Mouse (Mus musculus) layer of hippocampus, adult 18-20 months (tissue): ENCODE results near the gene Hpn. TPM values are rescaled to one million over a fixed set of nuclear protein-coding genes. Genes with fewer than 3 reads are reported as not detected.

Experiments used
- DNase-seq, 2 experiments: peaks; one replicate each; pipeline ENCODE4 v3.0.0; 2022; ENCODE audit warnings: low spot score in 2 of 2
- total RNA-seq, 2 experiments: library from RNA; stranded (reverse); gene quantifications; 2 replicates each; pipeline ENCODE4 v1.2.3; 2021

Gene Hpn
- total RNA-seq, 2 experiments from 2014 or later, result 4.3 to 7.0 TPM

DNA sequence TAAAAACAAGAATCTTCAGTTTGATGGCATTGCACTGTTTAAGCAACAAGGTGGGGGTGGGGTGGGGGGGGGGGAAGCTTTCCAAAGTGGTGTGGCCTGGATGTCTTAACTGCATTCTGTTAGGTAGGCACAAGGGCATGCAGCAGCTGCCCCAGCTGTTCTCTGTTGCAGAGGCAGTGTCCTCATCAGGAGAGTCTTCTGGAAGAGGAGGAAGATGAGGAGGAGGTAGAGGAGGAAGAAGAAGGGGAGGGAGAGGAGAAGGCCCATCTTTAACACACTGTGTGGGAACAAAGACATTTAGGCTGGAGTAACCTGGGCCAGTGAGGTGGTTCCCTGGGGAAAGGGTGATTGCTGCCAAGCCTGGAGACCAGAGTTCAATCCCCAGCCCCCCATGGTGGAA is 33.0 kb downstream of the Hpn start:
- no peak for DNase-seq

DNA sequence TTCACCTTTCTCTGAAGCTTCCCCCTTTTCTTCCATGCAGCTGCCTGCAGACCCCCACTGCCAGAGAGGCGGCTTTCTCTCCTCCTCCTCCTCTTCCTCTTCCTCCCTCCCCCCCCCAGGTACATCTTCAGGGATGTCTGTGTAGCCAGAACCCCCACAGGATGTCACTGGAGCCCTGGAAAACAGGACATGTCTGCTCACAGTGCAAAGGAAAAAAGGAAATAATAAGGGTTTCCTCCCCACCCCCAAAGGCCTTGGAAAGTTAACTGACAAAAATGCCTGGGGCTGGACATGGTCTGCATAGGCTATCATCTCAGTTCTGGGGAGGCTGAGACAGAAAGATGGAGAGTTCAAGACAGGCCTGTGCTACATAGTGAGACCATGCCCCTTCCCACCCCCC is 34.0 kb downstream of the Hpn start:
- DNase-seq, result no peak

DNA sequence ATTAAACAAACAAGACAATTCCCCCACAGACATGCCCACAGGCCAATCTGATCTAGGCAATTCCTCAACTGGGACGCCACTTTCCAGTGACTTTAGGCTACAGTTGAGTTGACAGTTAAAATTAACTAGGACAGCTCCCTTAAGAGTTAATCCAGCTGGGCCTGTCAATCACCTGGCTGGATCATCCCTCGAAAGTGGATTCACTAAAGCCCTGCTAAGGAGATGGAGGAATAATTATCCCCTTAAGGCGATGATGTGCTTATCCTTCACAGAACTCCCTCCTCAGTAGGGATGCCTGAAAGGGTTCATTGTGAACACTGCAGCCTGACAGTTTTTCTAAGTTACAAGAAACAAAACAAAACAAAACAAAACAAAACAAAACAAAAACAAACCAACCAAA is 34.5 kb downstream of the Hpn start:
- DNase-seq, result no peak

DNA sequence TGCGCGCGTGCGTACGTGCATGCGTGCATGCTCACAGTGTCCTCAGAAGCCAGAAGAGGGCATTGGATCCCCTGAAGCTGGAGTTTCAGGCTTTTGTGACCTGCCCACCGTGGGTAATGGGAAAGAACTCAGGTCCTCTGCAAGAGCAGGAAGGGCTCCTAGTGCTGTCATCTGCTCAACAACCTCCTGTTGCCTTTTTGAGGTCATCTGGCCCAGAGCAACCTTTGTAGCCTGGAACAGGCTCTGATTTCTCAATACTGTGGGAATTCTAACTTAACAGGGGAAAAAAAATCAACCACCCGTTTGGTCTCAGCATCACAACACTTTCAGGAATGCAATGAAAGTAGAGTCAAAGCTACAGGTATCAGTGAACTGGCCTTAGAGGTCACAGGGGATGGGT is 35.4 kb downstream of the Hpn start:
- DNase-seq, result no peak

DNA sequence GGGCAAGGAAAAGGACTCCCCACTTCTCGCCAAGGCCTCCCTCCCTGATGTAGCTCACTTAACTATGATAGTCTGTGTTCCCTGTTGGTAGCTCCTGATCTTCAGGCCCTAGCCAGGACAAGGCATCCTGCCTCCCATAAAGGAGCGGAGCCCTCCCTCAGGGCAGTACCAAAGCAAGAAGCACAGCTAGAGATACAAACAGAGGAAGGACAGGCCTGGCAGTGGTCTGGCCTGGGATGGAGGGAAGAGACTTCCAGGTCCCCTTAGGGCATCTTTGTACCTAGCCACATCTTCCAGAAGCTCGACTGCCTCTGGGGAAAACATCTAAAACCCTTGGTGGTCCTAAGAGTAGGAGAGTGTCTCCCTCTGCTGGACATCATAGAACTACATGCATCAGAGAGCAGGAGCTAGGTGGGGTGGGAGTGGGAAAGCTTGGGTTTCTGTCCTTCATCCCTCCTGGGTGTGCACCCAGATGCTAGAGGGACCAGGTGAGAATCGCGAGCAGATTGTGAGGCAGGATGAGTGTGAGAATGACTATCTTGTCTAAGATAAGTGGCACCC is 37.1 kb downstream of the Hpn start:
- peak in 1 of 2 experiments; percentile 82 for DNase-seq

DNA sequence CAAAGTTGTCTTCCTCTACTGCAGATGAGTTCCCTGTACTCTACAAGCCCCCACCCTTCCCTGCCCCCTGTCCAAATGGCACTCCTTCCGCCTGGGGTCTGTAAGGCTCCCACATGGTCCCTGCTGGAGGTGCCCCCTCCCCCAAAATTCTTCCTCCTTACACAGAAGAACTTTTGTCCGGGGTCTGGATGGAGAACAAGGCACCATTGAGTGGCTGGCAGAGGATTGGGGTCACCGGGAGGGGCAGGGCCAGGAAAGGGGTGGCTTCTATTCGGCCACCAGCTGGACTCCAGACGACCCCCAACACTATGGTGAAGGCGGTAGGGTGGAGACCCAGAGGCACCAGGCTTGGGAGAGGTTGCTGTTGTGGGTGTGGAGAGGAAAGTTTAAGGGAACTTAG is 37.6 kb downstream of the Hpn start:
- DNase-seq, result peak in 1 of 2 experiments; percentile 60

DNA sequence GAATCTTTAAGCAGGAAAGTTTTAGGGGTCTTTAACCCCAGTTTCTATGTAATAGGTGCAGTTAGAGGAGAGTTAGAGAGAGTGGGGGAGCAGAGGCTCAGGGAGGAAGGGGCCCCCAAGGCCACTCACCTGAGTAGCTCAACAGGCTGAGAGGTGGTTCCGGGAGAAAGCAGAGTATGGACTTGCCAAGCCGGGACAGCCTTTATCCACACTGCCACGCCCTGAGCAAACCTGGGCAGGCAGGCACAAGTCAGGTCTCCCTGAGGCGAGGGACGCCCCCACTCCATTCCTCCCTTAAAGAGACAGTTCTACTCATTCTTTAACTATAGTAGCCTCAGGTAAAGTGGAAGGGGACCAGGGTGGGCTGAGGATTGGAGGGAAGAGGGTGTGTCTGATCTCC is 38.6 kb downstream of the Hpn start, which contains the start of gene Fxyd3:
Gene Fxyd3, minus strand, starts transcription at position 213 of the 400 bp plus-strand sequence.
- DNase-seq, result no peak

DNA sequence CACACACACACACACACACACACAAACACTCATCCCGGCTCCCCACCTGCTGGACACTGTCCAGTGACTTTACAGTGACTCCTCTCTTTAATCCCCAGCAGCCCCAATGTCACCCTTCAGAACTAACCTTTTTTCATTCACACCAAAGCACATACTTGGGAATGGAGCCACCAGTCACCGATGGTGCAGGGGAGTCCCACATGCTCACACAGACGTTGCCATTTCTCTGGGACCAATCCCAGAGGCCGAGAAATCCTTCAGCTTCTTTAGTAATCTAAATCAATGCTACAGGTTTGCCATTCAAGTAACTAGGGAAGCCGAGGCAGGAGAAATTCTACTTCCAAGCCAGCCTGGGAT is 40.4 kb downstream of the Hpn start:
- peak; percentile 40 to 82 for DNase-seq

DNA sequence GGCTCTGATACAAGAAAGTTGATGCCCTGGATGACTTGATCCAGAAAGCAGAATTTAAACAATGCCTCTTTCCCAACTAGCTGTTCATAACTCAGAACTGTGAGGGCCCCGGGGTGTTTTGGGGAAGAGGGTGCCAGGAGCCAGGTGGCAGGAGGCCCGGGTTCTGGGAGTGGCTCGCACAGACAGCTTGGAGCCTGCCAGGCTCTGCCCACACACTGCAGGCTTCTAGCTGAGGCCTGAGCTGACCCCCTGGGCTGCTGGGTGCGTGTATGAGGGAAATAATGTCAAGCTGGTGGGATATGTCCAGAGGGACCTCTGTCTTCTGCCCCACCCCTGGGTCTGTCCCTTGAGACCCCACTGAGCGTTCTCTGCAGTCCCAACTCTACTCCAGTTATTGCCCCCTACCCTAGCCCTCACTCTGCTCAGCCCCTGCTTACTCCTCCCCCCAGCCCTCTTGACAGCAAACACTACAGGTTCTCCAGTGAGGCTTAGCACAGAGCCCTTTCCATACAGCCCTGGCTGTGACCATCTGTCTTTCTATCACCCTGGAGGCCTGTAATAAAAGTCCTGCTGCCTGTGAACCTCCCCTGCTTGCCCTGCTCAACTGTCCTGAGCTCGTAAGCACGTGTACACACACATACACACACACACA is 40.9 kb downstream of the Hpn start:
- peak in 1 of 2 experiments; percentile 59 for DNase-seq

DNA sequence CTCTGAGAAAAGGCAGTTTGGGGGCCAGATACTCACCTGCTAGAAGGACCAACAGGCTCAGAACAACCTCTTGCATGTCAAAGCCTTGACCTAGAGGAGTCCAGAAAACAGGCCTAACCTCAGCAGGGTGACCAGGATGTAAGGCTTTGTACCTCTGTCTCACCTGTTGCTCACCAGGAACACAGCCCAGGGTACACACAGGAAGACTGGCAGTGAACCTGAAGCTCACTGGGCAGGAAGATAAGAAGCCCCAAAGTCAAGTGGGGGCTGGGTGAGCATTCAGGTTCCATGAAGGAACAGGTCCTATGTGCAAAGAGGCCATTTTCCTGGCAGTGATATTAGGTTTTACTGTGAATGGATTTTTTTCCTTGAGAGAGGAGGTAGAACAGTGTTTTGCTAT is 41.5 kb downstream of the Hpn start:
- DNase-seq, result no peak

DNA sequence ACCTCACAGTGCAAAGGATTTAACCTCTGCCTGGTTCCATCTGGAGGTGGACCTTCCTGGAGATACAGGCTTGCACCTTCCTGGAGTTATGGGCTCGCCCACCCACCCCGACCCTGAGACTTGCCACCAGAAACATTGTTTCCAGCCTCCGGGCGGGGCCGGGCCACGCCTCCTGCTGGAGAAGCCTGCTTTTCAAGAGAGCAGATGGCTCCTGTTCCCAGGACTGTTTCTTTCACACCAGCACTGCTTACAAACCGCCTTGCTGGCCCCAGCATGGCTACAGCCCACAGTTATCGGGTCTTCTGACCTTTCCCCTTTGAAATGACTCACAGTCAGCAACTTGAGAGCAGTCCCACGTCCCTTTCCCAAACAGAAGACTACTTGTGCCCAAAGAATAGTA is 42.8 kb downstream of the Hpn start:
- DNase-seq, result no peak

DNA sequence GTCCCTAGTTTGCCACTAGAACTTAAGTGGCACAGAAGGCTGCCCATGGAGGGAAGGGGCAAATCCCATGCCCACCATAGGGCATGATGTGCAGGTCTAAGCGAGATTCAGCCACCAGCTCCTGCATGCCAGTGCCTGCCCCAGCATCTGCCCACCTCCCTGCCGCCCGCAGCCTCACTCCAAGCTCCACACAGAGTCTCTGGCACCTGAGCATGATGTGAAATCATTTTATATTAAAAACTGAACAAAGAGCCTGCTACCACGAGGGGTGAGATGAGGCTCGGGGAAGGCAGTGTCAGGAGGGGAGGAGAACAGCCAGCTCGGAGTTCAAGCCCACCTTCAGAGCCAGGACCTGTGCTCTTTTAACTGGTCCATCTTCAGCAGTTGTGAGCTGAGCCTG is 44.8 kb downstream of the Hpn start:
- DNase-seq, result no peak

DNA sequence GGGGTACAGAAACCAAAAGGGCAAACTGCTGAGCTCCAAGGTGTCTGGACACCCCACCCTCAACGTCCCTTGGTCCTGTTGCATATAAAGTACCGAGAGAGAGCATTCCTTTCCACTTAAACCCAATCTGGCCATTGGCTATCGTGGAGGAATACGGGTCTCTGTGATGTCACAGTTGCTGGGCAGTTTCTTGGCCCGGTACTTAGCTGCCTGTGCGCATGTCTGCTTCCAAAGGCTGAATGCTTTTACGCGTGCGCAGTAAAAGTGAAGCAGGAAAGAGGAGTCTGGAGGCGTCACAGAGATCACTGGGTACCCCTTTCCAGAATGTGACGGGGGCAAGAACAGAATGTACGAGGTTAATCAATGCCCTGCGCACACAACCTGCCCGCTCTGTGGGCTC is 45.6 kb downstream of the Hpn start:
- no peak for DNase-seq

DNA sequence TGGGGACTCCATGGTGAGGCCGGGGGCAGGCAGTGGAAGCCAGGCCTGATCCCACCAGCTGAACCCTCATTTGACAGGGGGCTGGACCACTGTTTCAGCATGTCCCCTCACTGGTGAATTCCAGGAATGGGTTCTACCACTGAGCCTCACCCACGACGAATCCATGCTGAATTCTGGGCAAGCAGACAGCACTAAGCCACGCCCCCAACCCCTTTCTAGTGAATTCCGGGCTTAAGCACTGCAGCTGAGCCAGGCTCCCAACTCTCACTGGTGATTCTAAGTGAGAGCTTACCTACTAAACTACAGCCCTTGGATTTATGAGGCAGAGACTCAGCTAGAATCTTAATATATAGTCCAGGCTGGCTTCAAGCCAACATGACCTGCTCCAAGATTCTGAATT is 47.3 kb downstream of the Hpn start:
- DNase-seq, result peak in 1 of 2 experiments; percentile 74

DNA sequence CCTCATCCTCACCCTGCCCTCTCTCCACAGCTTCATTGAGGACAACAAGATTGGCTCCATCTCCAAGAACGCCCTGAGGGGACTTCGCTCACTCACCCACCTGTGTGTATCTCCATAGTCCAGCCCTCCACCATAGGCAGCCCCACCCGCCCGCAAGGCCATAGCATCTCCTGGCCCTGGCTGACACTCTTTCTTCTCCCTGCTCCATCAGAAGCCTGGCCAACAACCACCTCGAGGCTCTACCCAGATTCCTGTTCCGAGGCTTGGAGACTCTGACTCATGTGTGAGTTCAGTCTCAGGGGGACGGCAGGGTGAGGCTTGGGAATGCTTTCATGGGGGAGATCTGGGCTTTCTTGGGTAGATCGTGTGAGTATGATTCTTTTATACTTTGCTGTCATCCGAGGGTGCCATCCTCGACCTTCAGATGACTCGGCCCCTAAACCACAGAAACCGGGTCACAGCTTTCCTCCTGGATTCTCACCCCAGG is 52.0 kb downstream of the Hpn start:
- DNase-seq, result no peak

DNA sequence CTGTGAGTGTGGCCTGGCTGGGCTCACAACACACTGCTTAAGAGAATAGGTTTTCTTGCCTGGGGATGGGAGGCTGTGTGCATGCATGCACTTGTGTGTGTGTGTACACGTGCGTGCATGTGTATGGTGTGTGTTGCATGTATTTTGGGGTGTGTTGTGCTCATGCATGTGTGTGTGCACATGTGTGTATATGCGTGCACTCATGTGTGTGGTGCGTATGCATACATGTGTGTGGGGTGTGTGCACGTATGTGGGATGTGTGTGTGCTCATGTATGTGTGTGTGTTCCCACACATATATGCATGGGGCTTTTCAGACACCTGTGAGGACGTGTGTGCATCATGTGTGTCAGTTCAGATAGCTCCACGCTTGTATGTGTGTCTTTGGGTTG is 54.5 kb downstream of the Hpn start:
- no peak for DNase-seq

DNA sequence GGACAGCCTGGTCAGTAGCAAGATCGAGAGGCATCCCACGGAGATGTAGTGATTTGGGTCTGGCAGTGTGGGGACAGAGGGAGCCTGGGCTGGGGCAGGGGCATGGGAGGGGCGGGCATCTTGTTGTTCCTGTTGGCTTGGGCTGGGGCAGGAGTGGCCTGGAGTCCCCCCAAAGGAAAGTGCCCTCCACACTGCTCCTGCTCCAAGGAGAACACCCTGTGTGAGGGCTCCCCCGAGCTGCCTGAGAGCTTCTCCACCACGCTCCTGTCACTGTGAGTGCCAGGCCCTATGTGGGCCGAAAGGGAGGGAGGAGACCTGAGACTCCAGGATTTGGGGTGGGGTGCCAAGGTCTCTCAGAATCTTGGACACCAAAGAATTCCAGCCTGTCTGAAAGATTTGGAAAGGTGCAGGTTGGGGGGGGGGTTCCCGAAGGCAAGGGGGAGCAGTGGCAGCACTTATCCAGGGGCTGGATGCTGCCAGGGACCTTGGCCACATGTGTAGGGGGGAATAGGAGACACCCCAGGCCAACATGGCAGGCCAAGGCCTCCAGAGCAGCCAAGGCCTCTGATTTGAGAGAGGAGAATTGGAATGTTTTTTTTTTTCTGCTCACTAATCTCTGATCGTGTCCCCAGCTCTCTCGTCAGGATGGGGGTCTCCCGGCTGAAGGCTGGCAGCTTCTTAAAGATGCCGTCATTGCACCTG is 55.0 kb downstream of the Hpn start:
- no peak for DNase-seq

DNA sequence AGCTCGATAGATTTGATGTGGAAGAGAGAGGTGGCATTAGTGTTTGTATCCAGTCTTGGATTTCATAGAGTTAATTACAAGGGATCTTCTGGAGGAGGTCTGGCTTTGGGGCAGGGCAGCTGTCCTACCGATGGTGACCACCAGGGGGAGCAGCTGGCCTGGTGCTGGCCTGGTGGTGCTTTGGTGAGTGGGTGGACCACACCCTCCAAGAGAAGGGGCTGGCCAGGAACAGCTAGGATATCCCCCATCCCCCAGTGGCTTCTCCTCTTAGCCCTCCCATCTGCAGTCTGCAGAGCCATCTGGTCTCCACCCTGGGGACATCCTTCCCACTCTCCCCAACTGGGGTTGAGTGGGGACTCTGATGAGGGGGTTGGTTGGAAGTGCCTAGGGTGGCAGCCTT is 56.0 kb downstream of the Hpn start, which contains the start of gene Lgi4:
Gene Lgi4, plus strand, starts transcription at position 235 of the 400 bp plus-strand sequence.
- peak; percentile 72 to 89 for DNase-seq

DNA sequence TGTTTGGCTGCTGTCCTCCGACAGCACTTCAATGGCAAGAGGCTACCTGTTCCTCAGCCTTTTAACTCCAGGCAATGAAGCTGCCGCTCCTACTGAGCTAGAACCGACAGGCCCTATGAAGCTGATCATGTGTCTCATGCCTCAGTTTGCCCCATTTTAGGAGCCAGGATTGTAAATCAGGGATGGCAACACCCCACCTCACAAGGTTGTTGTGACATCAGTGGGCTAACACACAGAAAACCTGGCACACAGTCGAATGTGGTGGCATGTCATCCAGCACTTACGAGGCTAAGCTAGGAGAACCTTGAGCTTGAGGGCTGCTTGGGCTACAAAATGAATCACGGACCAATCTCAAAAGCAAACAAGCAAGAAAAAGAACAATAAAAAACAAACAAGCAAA is 56.9 kb downstream of the Hpn start:
- DNase-seq, result no peak

DNA sequence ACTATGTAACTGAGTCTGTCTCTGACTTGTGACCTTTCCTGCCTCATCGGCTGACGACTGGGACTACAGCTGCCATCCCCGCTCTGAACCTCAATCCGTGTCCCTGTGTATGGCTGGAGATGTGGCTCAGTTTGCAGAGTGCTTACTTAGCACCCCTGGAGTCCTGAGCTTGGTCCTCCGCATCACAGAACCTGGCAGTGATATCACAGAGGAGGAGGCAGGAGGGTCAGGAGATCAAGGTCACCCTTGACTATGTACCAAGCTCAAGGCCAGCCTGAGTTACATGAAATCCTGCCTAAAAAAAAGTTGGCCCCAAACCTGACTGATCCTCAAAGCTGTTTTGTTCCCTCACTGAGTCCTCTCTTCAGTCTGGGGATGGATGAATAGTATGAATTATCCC is 57.4 kb downstream of the Hpn start:
- no peak for DNase-seq

DNA sequence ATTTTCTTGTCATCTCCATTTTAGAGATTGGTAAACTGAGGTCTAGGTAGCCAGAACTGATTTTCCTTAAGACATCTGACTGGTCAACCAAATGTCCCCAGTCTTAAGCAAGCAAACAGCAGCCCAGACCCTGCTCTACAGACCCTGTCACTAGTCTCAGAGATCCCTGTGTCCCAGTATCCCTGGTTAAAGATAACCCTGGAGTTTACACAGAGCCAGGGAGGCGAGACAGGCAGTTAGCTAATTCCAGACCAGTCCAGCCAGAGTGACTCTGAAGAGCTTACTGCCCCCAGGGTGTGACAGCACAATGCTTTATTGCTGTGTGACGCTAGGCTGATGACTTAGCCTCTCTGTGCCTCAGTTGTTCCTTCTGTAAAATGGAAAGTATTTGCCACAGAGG is 58.0 kb downstream of the Hpn start, which contains the start of gene Fxyd1:
Gene Fxyd1, minus strand, starts transcription at position 129 of the 400 bp plus-strand sequence.
- DNase-seq, result no peak

DNA sequence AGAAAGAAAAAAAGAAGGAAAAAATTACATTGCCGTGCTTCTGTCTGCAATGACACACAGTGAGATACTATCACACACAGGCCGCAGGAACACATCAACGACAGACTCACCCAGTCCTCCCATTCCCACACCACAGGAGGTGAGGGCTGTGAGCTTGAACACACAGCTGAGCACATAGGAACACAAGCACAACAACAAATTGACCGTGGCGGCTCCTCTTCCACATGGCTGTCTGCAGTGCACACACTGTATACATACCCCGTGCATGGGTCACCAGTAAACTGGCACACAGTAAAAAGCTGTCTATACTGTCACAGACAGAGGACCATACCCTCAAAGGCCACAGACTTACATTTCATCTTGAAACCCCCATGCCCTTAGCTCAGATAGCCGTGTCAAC is 58.6 kb downstream of the Hpn start:
- DNase-seq, result no peak

DNA sequence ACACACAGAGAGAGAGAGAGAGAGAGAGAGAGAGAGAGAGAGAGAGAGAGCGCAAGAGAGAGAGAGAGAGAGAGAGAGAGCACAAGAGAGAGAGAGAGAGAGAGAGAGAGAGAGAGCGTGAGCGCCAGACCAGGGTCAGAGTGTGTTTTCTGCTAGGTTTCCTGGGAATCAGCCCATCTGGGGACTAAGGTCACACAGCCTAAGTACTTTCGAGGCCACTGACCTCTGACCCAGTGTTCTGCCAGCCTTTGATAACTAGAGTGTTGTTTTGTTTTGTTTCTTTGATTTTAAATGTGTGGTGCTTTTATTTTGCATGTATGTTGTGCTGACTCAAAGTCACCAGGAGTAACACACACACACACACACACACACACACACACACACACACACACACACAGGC is 59.2 kb downstream of the Hpn start:
- DNase-seq, result no peak
